Mouse (Mus musculus): ENCODE results near the gene Ap2s1.
A peak's percentile ranks its signal among the peaks of the same experiment; 100 is the strongest.
"Not testable (repeated sequence)": the region's sequence is repeated elsewhere in the genome, so short reads cannot be mapped to it uniquely, and the experiment has no call there.

Gene Ap2s1

GRCm38 (mm10) chr7:16738073-16738696 is at the start of gene Ap2s1:
Ap2s1 (plus strand) TSS chr7:16738410.
- peak; percentile 98 for DNase-seq

GRCm38 (mm10) chr7:16689196-16689595 is 49.0 kb upstream of the Ap2s1 start:
- DNase-seq = no peak

- DNase-seq = no peak
Observed at GRCm38 (mm10) chr7:16695025-16695424, 43.2 kb upstream of the Ap2s1 start.

- DNase-seq = no peak
Observed at GRCm38 (mm10) chr7:16699042-16699441, 39.2 kb upstream of the Ap2s1 start.

GRCm38 (mm10) chr7:16700583-16700982 is 37.6 kb upstream of the Ap2s1 start:
- DNase-seq = no peak

GRCm38 (mm10) chr7:16706385-16706784 is 31.8 kb upstream of the Ap2s1 start:
- DNase-seq = no peak

- DNase-seq = no peak
Observed at GRCm38 (mm10) chr7:16708244-16708643, 30.0 kb upstream of the Ap2s1 start.

- no peak for DNase-seq
Observed at GRCm38 (mm10) chr7:16710604-16711003, 27.6 kb upstream of the Ap2s1 start.

GRCm38 (mm10) chr7:16712633-16713415 is 25.4 kb upstream of the Ap2s1 start:
- no peak for DNase-seq

- DNase-seq = not testable (repeated sequence)
Observed at GRCm38 (mm10) chr7:16716456-16717152, 21.6 kb upstream of the Ap2s1 start.

- DNase-seq = no peak
Observed at GRCm38 (mm10) chr7:16721629-16722028, 16.6 kb upstream of the Ap2s1 start, which contains the start of gene Ceacam9. Ceacam9 (plus strand) TSS chr7:16721929.

- DNase-seq = not testable (repeated sequence)
Observed at GRCm38 (mm10) chr7:16722490-16722889, 15.7 kb upstream of the Ap2s1 start.

- no peak for DNase-seq
Observed at GRCm38 (mm10) chr7:16728596-16729348, 9.4 kb upstream of the Ap2s1 start.

GRCm38 (mm10) chr7:16729563-16729962 is 8.6 kb upstream of the Ap2s1 start:
- DNase-seq = not testable (repeated sequence)

- DNase-seq = no peak
Observed at GRCm38 (mm10) chr7:16730791-16731190, 7.4 kb upstream of the Ap2s1 start.

GRCm38 (mm10) chr7:16731893-16732422 is 6.3 kb upstream of the Ap2s1 start:
- DNase-seq = no peak

GRCm38 (mm10) chr7:16737606-16738072 is 571 bp upstream of the Ap2s1 start:
- peak; percentile 60 for DNase-seq

GRCm38 (mm10) chr7:16739056-16739604 is 920 bp downstream of the Ap2s1 start:
- peak; percentile 56 for DNase-seq

- no peak for DNase-seq
Observed at GRCm38 (mm10) chr7:16745373-16745772, 7.2 kb downstream of the Ap2s1 start.

- no peak for DNase-seq
Observed at GRCm38 (mm10) chr7:16746093-16746492, 7.9 kb downstream of the Ap2s1 start.

- no peak for DNase-seq
Observed at GRCm38 (mm10) chr7:16747656-16748055, 9.4 kb downstream of the Ap2s1 start.

GRCm38 (mm10) chr7:16752016-16752415 is 13.8 kb downstream of the Ap2s1 start:
- DNase-seq = no peak

Measured in cerebellum, adult 11-12 months (tissue).